ENCODE assay signal across 26 mouse cellular contexts in the genomic region with DNA sequence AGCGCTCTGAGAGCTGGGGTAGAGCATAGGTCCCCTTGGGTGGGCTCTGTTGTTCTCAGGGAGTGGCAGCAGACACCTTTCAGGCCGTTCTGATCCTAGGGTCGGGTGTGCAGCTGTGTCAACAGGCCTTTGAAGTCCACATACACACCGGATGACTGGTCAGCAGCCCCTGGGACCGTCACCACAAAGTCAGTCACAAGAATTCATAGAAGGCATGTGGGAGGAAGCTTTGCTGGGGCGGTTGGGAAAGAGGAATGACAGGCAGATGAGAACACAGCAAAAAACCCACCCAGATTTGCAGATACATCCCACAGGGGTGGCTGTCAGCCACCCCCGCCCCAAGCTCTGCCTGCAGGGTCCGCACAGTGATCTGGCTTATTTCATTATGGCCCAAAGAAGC. TPM values are rescaled to one million over a fixed set of nuclear protein-coding genes. Genes with fewer than 3 reads are reported as not detected.
A peak's percentile ranks its signal among the peaks of the same experiment; 100 is the strongest.
DNase-seq lines count a peak whose midpoint lies in the region; ATAC-seq and TF ChIP-seq lines count a peak whose summit lies in the region.
"Had no signal": no experiment of that assay in that cellular context is flagged by ENCODE, and none has a peak within 500 bp of the region (broad histone marks: within the 10 kb centered on the region; RNA-seq: fewer than 3 reads in every experiment).

No protein-coding gene starts in this region.

- no peak for DNase-seq in heart, postnatal 10 days
- DNase-seq in liver, adult 2 months (ENCODE audit: extremely low read depth, low read depth, low spot score), result no peak
- DNase-seq in liver, embryonic 11.5 days (ENCODE audit: low spot score), result no peak
- DNase-seq in left cerebral cortex, adult 8-10 months (ENCODE audit: low spot score in 2 of 2), result no peak
- DNase-seq: adrenal gland, postnatal 14 days; cerebellum, adult 2 months; forebrain, postnatal 0 days; gastrocnemius, postnatal 25 days; heart, postnatal 14 days; liver; liver, postnatal 0 days; right cerebral cortex, postnatal 14 days had no signal

- intact Hi-C loops in heart, postnatal 10 days (cut with DNase I), result no loop called here

- no peaks in the 10 kb centered on the region for H3K9me3 ChIP-seq in heart, embryonic 14.5 days (ENCODE audit: control insufficient read depth, low read length)
- no peaks in the 10 kb centered on the region for H3K9me3 ChIP-seq in liver, embryonic 11.5 days (ENCODE audit: control insufficient read depth, low read length)
- H3K9me3 ChIP-seq: embryonic facial prominence, embryonic 10.5 days; forebrain, embryonic 10.5 days; hindbrain, embryonic 12.5 days; midbrain, embryonic 12.5 days; neural tube, embryonic 12.5 days had no signal

- peak overlapping the region; percentile 27; the same call in 1 of the 2 replicates for H3K9ac ChIP-seq in heart, embryonic 14.5 days (ENCODE audit: low read length)
- no peak overlapping the region for H3K9ac ChIP-seq in liver, adult 2 months (ENCODE audit: low read depth, low read length)
- H3K9ac ChIP-seq in liver, embryonic 11.5 days (ENCODE audit: low read depth, low read length), result no peak overlapping the region
- H3K9ac ChIP-seq: forebrain, postnatal 0 days; hindbrain, embryonic 12.5 days; liver, postnatal 0 days; midbrain, embryonic 12.5 days; neural tube, embryonic 12.5 days had no signal

- TF ChIP-seq POLR2A in liver, adult 2 months (IDR thresholded peaks at IDR 0.05; ENCODE audit: extremely low read depth, insufficient read depth, low read length), result 0 out of 2 replicates have a peak, but pooled peaks have one; percentile 7
- TF ChIP-seq POLR2A in myocyte (IDR thresholded peaks at IDR 0.05; ENCODE audit: insufficient read length, low read depth), result no peak

- H3K79me3 ChIP-seq in C2C12 (ENCODE audit: low read depth), result no peaks in the 10 kb centered on the region

- no peak overlapping the region for H3K4me3 ChIP-seq in heart, embryonic 14.5 days (ENCODE audit: control insufficient read depth in 1 of 2, insufficient read depth in 1 of 2, low read depth in 1 of 2, low read length in 2 of 2)
- no peak overlapping the region for H3K4me3 ChIP-seq in liver, adult 2 months (ENCODE audit: insufficient read depth, low read depth, low read length)
- H3K4me3 ChIP-seq in liver, embryonic 11.5 days (ENCODE audit: low read depth, low read length), result no peak overlapping the region
- H3K4me3 ChIP-seq in C2C12 (ENCODE audit: insufficient read depth, poor library complexity, severe bottlenecking) (no peak overlapping the region), myocyte (no peak overlapping the region)
- H3K4me3 ChIP-seq: embryonic facial prominence, embryonic 10.5 days; forebrain, embryonic 10.5 days; hindbrain, embryonic 12.5 days; midbrain, embryonic 12.5 days; neural tube, embryonic 12.5 days had no signal

- H3K27me3 ChIP-seq in heart, embryonic 14.5 days (ENCODE audit: control insufficient read depth, insufficient read depth, low read length), result no peaks in the 10 kb centered on the region
- H3K27me3 ChIP-seq in liver, adult 2 months (ENCODE audit: control insufficient read depth, insufficient read depth, low read length), result no peaks in the 10 kb centered on the region
- peaks cover 4% of the 10 kb centered on the region; the same call in 1 of the 2 replicates for H3K27me3 ChIP-seq in liver, embryonic 11.5 days (replicated peaks; ENCODE audit: control insufficient read depth, insufficient read depth, low read length)
- no peaks in the 10 kb centered on the region for H3K27me3 ChIP-seq in C2C12 (ENCODE audit: control insufficient read depth, insufficient read depth, insufficient read length)
- no peaks in the 10 kb centered on the region for H3K27me3 ChIP-seq in myocyte (ENCODE audit: control insufficient read depth, insufficient read depth, insufficient read length)

- no peak for TF ChIP-seq CTCF in liver, adult 2 months (IDR thresholded peaks at IDR 0.05; ENCODE audit: low read depth, low read length)
- TF ChIP-seq CTCF in C2C12 (IDR thresholded peaks at IDR 0.05; ENCODE audit: control insufficient read depth, insufficient read depth, insufficient read length), result no peak

- ATAC-seq in heart, embryonic 14.5 days (ENCODE audit: insufficient number of reproducible peaks, insufficient read depth, low FRiP score, low read depth), result no peak
- no peak for ATAC-seq in liver, embryonic 11.5 days (replicated peaks; ENCODE audit: low FRiP score)
- ATAC-seq: forebrain, postnatal 0 days; intestine, postnatal 0 days; lung, postnatal 0 days had no signal

- no peaks in the 10 kb centered on the region for H3K36me3 ChIP-seq in heart, embryonic 14.5 days (ENCODE audit: control insufficient read depth, insufficient read depth, low read length)
- no peaks in the 10 kb centered on the region for H3K36me3 ChIP-seq in liver, adult 2 months (ENCODE audit: control insufficient read depth, insufficient read depth, low read length)
- H3K36me3 ChIP-seq in liver, embryonic 11.5 days (ENCODE audit: control insufficient read depth, insufficient read depth, low read length), result no peaks in the 10 kb centered on the region
- H3K36me3 ChIP-seq in C2C12 (ENCODE audit: control insufficient read depth, insufficient read depth), result no peaks in the 10 kb centered on the region
- H3K36me3 ChIP-seq in myocyte (ENCODE audit: control insufficient read depth, insufficient read depth), result no peaks in the 10 kb centered on the region
- H3K36me3 ChIP-seq: embryonic facial prominence, embryonic 10.5 days; forebrain, embryonic 10.5 days; hindbrain, embryonic 12.5 days; midbrain, embryonic 12.5 days; neural tube, embryonic 12.5 days had no signal

- H3K27ac ChIP-seq in heart, embryonic 14.5 days (replicated peaks in 1 of 2; ENCODE audit: control insufficient read depth in 1 of 2, insufficient read depth in 1 of 2, low read depth in 2 of 2, low read length in 2 of 2), result no peak overlapping the region
- H3K27ac ChIP-seq in liver, adult 2 months (replicated peaks; ENCODE audit: insufficient read depth, low read depth, low read length), result no peak overlapping the region
- H3K27ac ChIP-seq in liver, embryonic 11.5 days (ENCODE audit: low read depth, low read length), result no peak overlapping the region
- H3K27ac ChIP-seq: embryonic facial prominence, embryonic 10.5 days; hindbrain, embryonic 12.5 days; macrophage; midbrain, embryonic 12.5 days; neural tube, embryonic 12.5 days; stomach, postnatal 0 days had no signal

- no peaks in the 10 kb centered on the region for H3K79me2 ChIP-seq in liver, adult 2 months (ENCODE audit: control insufficient read depth, insufficient read depth, low read length)
- H3K79me2 ChIP-seq in C2C12 (ENCODE audit: control insufficient read depth, insufficient read depth) (peaks cover under 1% of the 10 kb centered on the region), myocyte (ENCODE audit: control insufficient read depth, insufficient read depth) (no peaks in the 10 kb centered on the region)

- H3K4me2 ChIP-seq in heart, embryonic 14.5 days (ENCODE audit: low read length), result no peak overlapping the region
- no peak overlapping the region for H3K4me2 ChIP-seq in liver, embryonic 11.5 days
- H3K4me2 ChIP-seq in myocyte (ENCODE audit: low read depth), result peak overlapping the region; percentile 78
- H3K4me2 ChIP-seq: hindbrain, embryonic 12.5 days; midbrain, embryonic 12.5 days; neural tube, embryonic 12.5 days had no signal

- peak overlapping the region; percentile 19 for H3ac ChIP-seq in C2C12 (ENCODE audit: control insufficient read depth, insufficient read length, low read depth)
- no peak overlapping the region for H3ac ChIP-seq in myocyte (ENCODE audit: control insufficient read depth, insufficient read length)

- peaks cover 10 to 11% of the 10 kb centered on the region in 2 experiments; a peak in 3 of 4 replicates for H3K4me1 ChIP-seq in heart, embryonic 14.5 days (ENCODE audit: control insufficient read depth in 2 of 2, insufficient read depth in 2 of 2, low read length in 2 of 2)
- H3K4me1 ChIP-seq in liver, adult 2 months (ENCODE audit: control insufficient read depth, insufficient read depth, low read length), result 0 out of 2 replicates have a peak, but pooled peaks cover 6% of the 10 kb centered on the region
- no peaks in the 10 kb centered on the region for H3K4me1 ChIP-seq in liver, embryonic 11.5 days (replicated peaks; ENCODE audit: control insufficient read depth, insufficient read depth, low read length)

- WGBS in heart, embryonic 14.5 days, result 23% methylated on average over 8 of the region's 8 CpGs
- WGBS in liver, adult 2 months, result 67% methylated on average over 8 of the region's 8 CpGs
- 38% methylated on average over 8 of the region's 8 CpGs for WGBS in liver, embryonic 11.5 days

TF ChIP-seq in C2C12, 6 proteins besides CTCF, POLR2A, EP300 and RAD21 (continues in another document):
- no peak for TF ChIP-seq MYOG (IDR thresholded peaks at IDR 0.05; ENCODE audit: control insufficient read depth, extremely low read depth, insufficient read length)

TF ChIP-seq in myocyte, 11 proteins besides CTCF, POLR2A, EP300 and RAD21 (continues in another document):
- TF ChIP-seq TCF3 (IDR thresholded peaks at IDR 0.05; ENCODE audit: insufficient read length, low read depth), result no peak

RNA-seq across cellular contexts. Expression of gene E2f8, which starts 6.6 kb away (rescaled TPM):
- polyA plus RNA-seq in heart, embryonic 14.5 days (2014; fragmentation: Nextera tagmentation; extraction: Ambion mirVana), result 16.6 and 16.9 TPM in 2 replicates
- 1 to 10 TPM; 4.7 to 4.8 TPM for total RNA-seq in heart, postnatal 10 days (2021)
- total RNA-seq in liver, adult 2 months (2014; rRNA removed), result 0.83 and 1.1 TPM in 2 replicates
- 1.3 and 2.6 TPM in 2 replicates for polyA plus RNA-seq in liver, adult 2 months (2012; rRNA removed)
- 37.2 and 37.8 TPM in 2 replicates for polyA plus RNA-seq in liver, embryonic 11.5 days (2014; fragmentation: Nextera tagmentation; extraction: Ambion mirVana)
- polyA plus RNA-seq in C2C12 (2012; fragmentation: generic; extraction: Trizol) (28.2 TPM), myocyte (2012; fragmentation: generic; extraction: Trizol) (19.7 TPM)
- under 1 TPM; 0.11 to 0.41 (median 0.20) TPM for total RNA-seq in left cerebral cortex, adult 8-10 months (2022)

RNA-seq across cellular contexts. Expression of gene Nav2, which starts 20.5 kb away (rescaled TPM):
- 34.9 and 37.7 TPM in 2 replicates for polyA plus RNA-seq in heart, embryonic 14.5 days (2014; fragmentation: Nextera tagmentation; extraction: Ambion mirVana)
- total RNA-seq in heart, postnatal 10 days (2021), result 10 to 100 TPM; 79.7 to 82.1 TPM
- total RNA-seq in liver, adult 2 months (2014; rRNA removed), result 11.1 and 25.3 TPM in 2 replicates
- polyA plus RNA-seq in liver, adult 2 months (2012; rRNA removed), result 17.6 and 18.4 TPM in 2 replicates
- 6.2 TPM in 2 replicates for polyA plus RNA-seq in liver, embryonic 11.5 days (2014; fragmentation: Nextera tagmentation; extraction: Ambion mirVana)
- polyA plus RNA-seq in C2C12 (2012; fragmentation: generic; extraction: Trizol) (4.7 TPM), myocyte (2012; fragmentation: generic; extraction: Trizol) (21.9 TPM)
- 100 to 1,000 TPM in 1 of 4 experiments, 10 to 100 TPM in 3; 76.7 to 101 (median 89.2) TPM for total RNA-seq in left cerebral cortex, adult 8-10 months (2022)

RNA-seq across cellular contexts. Expression of gene Csrp3, which starts 40.1 kb away (rescaled TPM):
- polyA plus RNA-seq in heart, embryonic 14.5 days (2014; fragmentation: Nextera tagmentation; extraction: Ambion mirVana), result 1,942 and 2,129 TPM in 2 replicates
- total RNA-seq in heart, postnatal 10 days (2021), result 1,000 to 10,000 TPM; 1,601 to 1,720 TPM
- 16.8 and 44.6 TPM in 2 replicates for total RNA-seq in liver, adult 2 months (2014; rRNA removed)
- polyA plus RNA-seq in liver, adult 2 months (2012; rRNA removed), result 10.9 and 11.4 TPM in 2 replicates
- 5.1 and 14.4 TPM in 2 replicates for polyA plus RNA-seq in liver, embryonic 11.5 days (2014; fragmentation: Nextera tagmentation; extraction: Ambion mirVana)
- polyA plus RNA-seq in C2C12 (2012; fragmentation: generic; extraction: Trizol), result 0.33 TPM
- 158 TPM for polyA plus RNA-seq in myocyte (2012; fragmentation: generic; extraction: Trizol)
- total RNA-seq in left cerebral cortex, adult 8-10 months (2022), result under 1 TPM in 2 of 4 experiments, not detected in 2; 0.44 to 0.80 TPM
- total RNA-seq: forebrain, postnatal 0 days; left cerebral cortex, postnatal 25 days had no signal
- polyA plus RNA-seq: cerebellum, adult 2 months; forebrain, embryonic 10.5 days; forebrain, postnatal 0 days; macrophage; urinary bladder, adult 2 months had no signal

Comparison
In these comparisons a context has a peak if more than half of its experiments do, and no peak if none do; other contexts are left out.
1. RNA of gene Csrp3, which starts 40.1 kb away (polyA plus RNA-seq): 1,942 to 2,129 TPM in heart, embryonic 14.5 days; 158 TPM in myocyte (single experiment), 5.1 to 14.4 TPM in liver, embryonic 11.5 days, 10.9 to 11.4 TPM in liver, adult 2 months and 0.33 TPM in C2C12 (single experiment); every median in the first group is over 10 times any median in the second.